Mouse (Mus musculus): ENCODE measurements around the gene Calb2. TPM values are rescaled to one million over a fixed set of nuclear protein-coding genes. Genes with fewer than 3 reads are reported as not detected.

Gene Calb2
- total and polyA plus RNA-seq, 3 experiments, result not detected

- DNase-seq (ENCODE audit: low spot score) (no peak), ATAC-seq (ENCODE audit: extremely low read depth, insufficient number of reproducible peaks, low FRiP score, poor library complexity, severe bottlenecking) (no peak)
- TF ChIP-seq CTCF (IDR thresholded peaks at IDR 0.05; ENCODE audit: low read depth, low read length), result no peak
- no peak for TF ChIP-seq GATA2 (IDR thresholded peaks at IDR 0.05; ENCODE audit: borderline replicate concordance, low read depth, low read length)
- no peak for TF ChIP-seq POLR2AphosphoS5 (IDR thresholded peaks at IDR 0.05; ENCODE audit: insufficient replicate concordance, low read depth, low read length)
- TF ChIP-seq TAL1 (conservative IDR thresholded peaks at IDR 0.05; ENCODE audit: low read depth, low read length), result no peak
- TF ChIP-seq GATA1 (IDR thresholded peaks at IDR 0.05; ENCODE audit: borderline replicate concordance, low read length), result no peak
- Histone ChIP-seq H3K27me3 (ENCODE audit: insufficient read depth, low read length) (no peaks in the 10 kb centered on the region), H3K4me1 (ENCODE audit: insufficient read depth, low read depth, low read length) (no peaks in the 10 kb centered on the region), H3K4me3 (ENCODE audit: low read depth, low read length) (no peak overlapping the region; the same call in 1 of the 2 replicates), H3K36me3 (replicated peaks) (no peaks in the 10 kb centered on the region), H3K9me3 (replicated peaks) (peaks cover 75% of the 10 kb centered on the region)
These were observed 9.5 kb upstream of the Calb2 start for GRCm38 (mm10) chr8:110177359-110178155.

- no peaks in the 10 kb centered on the region for H3K27me3 ChIP-seq (ENCODE audit: insufficient read depth, low read length)
- no peaks in the 10 kb centered on the region for H3K4me1 ChIP-seq (ENCODE audit: insufficient read depth, low read depth, low read length)
- H3K9me3 ChIP-seq (replicated peaks), result peaks cover 69% of the 10 kb centered on the region
- H3K36me3 ChIP-seq (replicated peaks), result no peaks in the 10 kb centered on the region
- ATAC-seq (ENCODE audit: extremely low read depth, insufficient number of reproducible peaks, low FRiP score, poor library complexity, severe bottlenecking), result no peak
- TF ChIP-seq TAL1 (conservative IDR thresholded peaks at IDR 0.05; ENCODE audit: low read depth, low read length), result no peak
- TF ChIP-seq GATA1 (IDR thresholded peaks at IDR 0.05; ENCODE audit: borderline replicate concordance, low read length), result no peak
- no peak for TF ChIP-seq GATA2 (IDR thresholded peaks at IDR 0.05; ENCODE audit: borderline replicate concordance, low read depth, low read length)
- TF ChIP-seq CTCF (IDR thresholded peaks at IDR 0.05; ENCODE audit: low read depth, low read length), result no peak
- no peak for TF ChIP-seq POLR2AphosphoS5 (IDR thresholded peaks at IDR 0.05; ENCODE audit: insufficient replicate concordance, low read depth, low read length)
- no peak overlapping the region for H3K4me3 ChIP-seq (ENCODE audit: low read depth, low read length)
- DNase-seq (ENCODE audit: low spot score), result no peak
These were observed 6.8 kb upstream of the Calb2 start for GRCm38 (mm10) chr8:110174826-110175225.

- no peak overlapping the region for H3K4me3 ChIP-seq (ENCODE audit: low read depth, low read length)
- H3K4me1 ChIP-seq (ENCODE audit: insufficient read depth, low read depth, low read length), result no peaks in the 10 kb centered on the region
- TF ChIP-seq POLR2AphosphoS5 (IDR thresholded peaks at IDR 0.05; ENCODE audit: insufficient replicate concordance, low read depth, low read length) (no peak), GATA2 (IDR thresholded peaks at IDR 0.05; ENCODE audit: borderline replicate concordance, low read depth, low read length) (no peak), CTCF (IDR thresholded peaks at IDR 0.05; ENCODE audit: low read depth, low read length) (no peak), TAL1 (conservative IDR thresholded peaks at IDR 0.05; ENCODE audit: low read depth, low read length) (no peak), GATA1 (IDR thresholded peaks at IDR 0.05; ENCODE audit: borderline replicate concordance, low read length) (no peak)
- H3K36me3 ChIP-seq (replicated peaks), result no peaks in the 10 kb centered on the region
- H3K9me3 ChIP-seq (replicated peaks), result peaks cover 63% of the 10 kb centered on the region
- DNase-seq (ENCODE audit: low spot score) (no peak), ATAC-seq (ENCODE audit: extremely low read depth, insufficient number of reproducible peaks, low FRiP score, poor library complexity, severe bottlenecking) (no peak)
- H3K27me3 ChIP-seq (ENCODE audit: insufficient read depth, low read length), result no peaks in the 10 kb centered on the region
These were observed 4.2 kb upstream of the Calb2 start for GRCm38 (mm10) chr8:110172161-110172560.

GRCm38 (mm10) chr8:110166270-110166669, 1.7 kb downstream of the Calb2 start:
- DNase-seq (ENCODE audit: low spot score), result no peak
- no peak for TF ChIP-seq GATA2 (IDR thresholded peaks at IDR 0.05; ENCODE audit: borderline replicate concordance, low read depth, low read length)
- TF ChIP-seq CTCF (IDR thresholded peaks at IDR 0.05; ENCODE audit: low read depth, low read length), result no peak
- no peak for TF ChIP-seq POLR2AphosphoS5 (IDR thresholded peaks at IDR 0.05; ENCODE audit: insufficient replicate concordance, low read depth, low read length)
- no peak for TF ChIP-seq TAL1 (conservative IDR thresholded peaks at IDR 0.05; ENCODE audit: low read depth, low read length)
- TF ChIP-seq GATA1 (IDR thresholded peaks at IDR 0.05; ENCODE audit: borderline replicate concordance, low read length), result no peak
- no peaks in the 10 kb centered on the region for H3K36me3 ChIP-seq (replicated peaks)
- peaks cover 69% of the 10 kb centered on the region for H3K9me3 ChIP-seq (replicated peaks)
- ATAC-seq (ENCODE audit: extremely low read depth, insufficient number of reproducible peaks, low FRiP score, poor library complexity, severe bottlenecking), result no peak
- H3K4me3 ChIP-seq (ENCODE audit: low read depth, low read length), result no peak overlapping the region
- H3K27me3 ChIP-seq (ENCODE audit: insufficient read depth, low read length), result no peaks in the 10 kb centered on the region
- no peaks in the 10 kb centered on the region for H3K4me1 ChIP-seq (ENCODE audit: insufficient read depth, low read depth, low read length)

- no peaks in the 10 kb centered on the region for H3K36me3 ChIP-seq (replicated peaks)
- no peak overlapping the region for H3K4me3 ChIP-seq (ENCODE audit: low read depth, low read length)
- no peak for TF ChIP-seq CTCF (IDR thresholded peaks at IDR 0.05; ENCODE audit: low read depth, low read length)
- TF ChIP-seq TAL1 (conservative IDR thresholded peaks at IDR 0.05; ENCODE audit: low read depth, low read length), result no peak
- ATAC-seq (ENCODE audit: extremely low read depth, insufficient number of reproducible peaks, low FRiP score, poor library complexity, severe bottlenecking) (no peak), DNase-seq (ENCODE audit: low spot score) (no peak)
- no peaks in the 10 kb centered on the region for H3K4me1 ChIP-seq (ENCODE audit: insufficient read depth, low read depth, low read length)
- H3K27me3 ChIP-seq (ENCODE audit: insufficient read depth, low read length), result no peaks in the 10 kb centered on the region
- H3K9me3 ChIP-seq (replicated peaks), result peaks cover 64% of the 10 kb centered on the region
These were observed 6.0 kb downstream of the Calb2 start for GRCm38 (mm10) chr8:110162007-110162406.

- no peak for TF ChIP-seq POLR2AphosphoS5 (IDR thresholded peaks at IDR 0.05; ENCODE audit: insufficient replicate concordance, low read depth, low read length)
- Histone ChIP-seq H3K9me3 (replicated peaks) (peaks cover 50% of the 10 kb centered on the region), H3K4me3 (ENCODE audit: low read depth, low read length) (no peak overlapping the region), H3K36me3 (replicated peaks) (no peaks in the 10 kb centered on the region), H3K27me3 (ENCODE audit: insufficient read depth, low read length) (no peaks in the 10 kb centered on the region), H3K4me1 (ENCODE audit: insufficient read depth, low read depth, low read length) (no peaks in the 10 kb centered on the region)
- no peak for DNase-seq (ENCODE audit: low spot score)
- ATAC-seq (ENCODE audit: extremely low read depth, insufficient number of reproducible peaks, low FRiP score, poor library complexity, severe bottlenecking), result no peak
These were observed 15.1 kb downstream of the Calb2 start for GRCm38 (mm10) chr8:110152951-110153350.

Measured in G1E (cell line).